Mouse (Mus musculus): ENCODE data around the gene Asic4.

Asic4 gene

DNA sequence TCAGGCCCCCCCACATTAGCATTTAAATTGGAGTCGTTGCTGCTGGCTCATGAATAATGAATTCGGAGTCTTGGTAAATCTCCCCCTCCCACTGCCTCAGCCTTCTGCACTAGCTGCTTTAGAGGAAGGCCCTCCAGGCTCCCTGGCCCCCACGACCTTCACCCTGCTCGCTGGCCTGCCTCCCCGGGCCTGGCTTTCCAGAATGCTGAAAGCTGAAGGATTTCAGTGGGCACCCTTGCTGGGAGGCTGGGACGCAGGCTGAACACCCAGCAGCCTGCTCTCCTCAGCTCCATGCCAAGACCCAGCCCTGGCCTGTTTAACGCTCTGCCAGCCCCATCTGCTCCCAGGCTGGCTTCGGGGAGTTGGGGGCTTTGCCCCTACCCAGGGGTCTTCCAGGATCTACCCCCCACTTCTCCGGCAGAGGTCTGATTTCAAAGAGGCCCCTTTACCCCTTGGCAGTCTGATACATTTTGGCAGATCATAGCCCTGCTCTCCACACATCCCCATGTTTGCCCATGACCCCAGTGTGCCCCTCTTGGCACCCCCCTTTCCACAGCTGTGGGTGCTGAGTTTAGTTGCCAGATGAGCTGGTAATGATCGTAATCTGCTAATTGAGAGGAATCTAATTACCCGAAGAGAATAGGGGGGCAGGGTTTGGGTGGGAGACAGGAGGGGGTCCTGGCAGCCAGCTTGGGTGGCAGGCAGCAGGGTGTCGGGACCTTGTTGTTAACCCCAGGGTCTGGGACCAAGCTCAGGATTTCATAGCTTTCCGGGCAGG is 6.8 kb upstream of the Asic4 start:
- no peak for DNase-seq

DNA sequence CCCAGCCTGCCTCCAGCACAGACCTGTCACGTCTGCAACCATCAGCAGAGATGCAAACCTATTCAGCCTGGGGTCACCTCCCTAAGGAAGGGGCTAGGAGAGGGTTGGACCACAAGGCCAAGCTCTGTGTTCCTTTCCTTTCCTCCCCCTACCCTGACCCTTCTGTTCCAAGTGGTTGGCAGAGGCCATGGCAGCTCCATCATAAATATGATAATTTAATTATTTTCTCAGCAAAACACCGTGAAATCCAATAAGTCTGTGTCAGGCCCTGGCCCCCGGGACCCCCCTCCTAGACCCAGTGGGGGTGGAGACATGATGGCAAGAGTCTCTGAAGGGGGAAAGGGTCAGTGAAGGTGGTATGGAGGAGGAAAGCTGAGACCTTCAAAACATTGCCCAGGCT is 6.0 kb upstream of the Asic4 start:
- DNase-seq: no peak

DNA sequence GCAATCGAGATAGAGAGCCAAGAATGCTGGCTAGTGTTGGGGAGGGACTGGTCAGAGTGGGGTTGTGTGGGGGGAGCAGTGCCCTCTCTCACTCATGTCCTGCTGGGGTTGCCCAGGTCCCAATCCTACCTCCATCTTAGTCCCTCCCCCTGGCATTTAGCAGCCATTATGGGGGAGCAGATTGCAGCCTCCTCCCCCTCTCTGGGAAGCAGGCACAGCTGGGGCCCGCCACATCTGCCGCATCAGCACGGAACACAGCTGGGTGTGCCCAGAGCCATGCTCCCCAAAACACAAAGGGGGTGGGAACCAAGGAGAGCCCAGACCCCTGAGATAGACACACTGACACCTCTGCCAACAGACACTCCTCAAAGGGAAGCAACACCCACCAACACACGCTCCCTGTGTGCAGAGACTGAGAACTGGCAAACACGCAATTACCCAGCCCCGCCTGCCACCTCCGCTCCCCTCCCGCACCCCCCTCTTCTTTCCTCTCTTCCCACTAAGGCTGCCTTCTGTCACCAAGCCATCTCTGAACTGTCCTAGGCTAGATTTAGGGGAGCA is 5.0 kb upstream of the Asic4 start:
- no peak for DNase-seq

DNA sequence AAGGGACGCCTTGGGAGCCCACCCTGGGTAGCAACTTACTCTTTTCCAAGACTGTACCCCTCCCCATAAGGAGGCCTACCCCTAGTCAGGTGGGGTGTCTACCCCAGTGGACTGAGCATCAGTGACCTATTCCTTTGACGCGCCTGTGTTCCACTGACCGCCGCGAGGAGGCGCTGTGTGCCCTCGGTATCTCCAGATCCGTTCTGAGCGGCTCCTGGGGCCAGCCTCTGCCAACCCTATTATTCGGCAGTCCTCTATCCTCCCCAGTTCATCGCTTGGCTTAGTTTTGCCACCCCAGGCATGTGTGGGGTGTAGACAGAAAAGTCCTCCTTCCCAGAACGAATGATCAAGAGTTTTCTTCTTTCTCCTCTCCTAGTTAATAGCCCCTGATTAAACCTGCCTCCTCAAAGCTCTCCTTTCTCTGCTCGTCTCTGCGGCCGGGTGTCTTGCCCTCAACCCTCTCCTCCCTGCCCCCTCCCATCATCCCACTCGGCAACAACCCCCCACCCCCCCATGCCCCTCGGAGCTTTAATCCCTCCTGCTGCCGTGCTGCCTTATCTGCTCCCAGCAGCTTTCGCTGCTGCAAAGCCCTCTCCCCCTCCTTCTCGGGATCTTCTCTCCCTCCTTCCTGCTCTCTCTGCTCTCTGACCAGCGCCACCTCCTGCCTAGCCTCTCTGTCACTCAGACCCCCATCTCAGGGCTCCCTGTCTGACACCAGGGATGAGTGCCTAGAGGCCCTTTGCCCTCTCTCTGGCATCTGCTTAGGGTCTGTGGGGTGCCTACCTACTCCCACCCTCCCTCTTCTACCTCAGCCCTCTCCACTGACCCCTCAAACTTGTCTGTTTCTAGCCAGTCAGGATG is 4.3 kb upstream of the Asic4 start:
- DNase-seq: peak; percentile 85

DNA sequence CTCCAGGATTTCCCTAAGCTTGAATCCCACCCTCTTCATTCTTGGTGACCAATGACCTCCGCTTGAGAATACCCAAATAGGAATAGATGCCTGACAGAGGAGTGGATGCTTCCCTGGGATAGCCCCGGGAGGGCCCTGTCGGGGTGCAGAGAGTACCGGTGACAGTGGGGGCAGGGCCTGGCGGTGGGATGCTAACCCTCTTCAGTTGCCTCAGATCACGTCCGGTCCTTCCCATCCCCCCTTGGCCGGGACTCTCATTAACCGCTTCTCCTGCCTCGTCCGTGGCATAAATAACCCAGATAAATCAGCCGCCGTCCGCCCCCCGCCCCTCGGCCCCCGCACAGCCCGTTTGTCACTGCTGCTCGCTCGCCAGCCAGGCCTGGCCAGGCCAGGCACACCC is 3.6 kb upstream of the Asic4 start:
- no peak for DNase-seq

DNA sequence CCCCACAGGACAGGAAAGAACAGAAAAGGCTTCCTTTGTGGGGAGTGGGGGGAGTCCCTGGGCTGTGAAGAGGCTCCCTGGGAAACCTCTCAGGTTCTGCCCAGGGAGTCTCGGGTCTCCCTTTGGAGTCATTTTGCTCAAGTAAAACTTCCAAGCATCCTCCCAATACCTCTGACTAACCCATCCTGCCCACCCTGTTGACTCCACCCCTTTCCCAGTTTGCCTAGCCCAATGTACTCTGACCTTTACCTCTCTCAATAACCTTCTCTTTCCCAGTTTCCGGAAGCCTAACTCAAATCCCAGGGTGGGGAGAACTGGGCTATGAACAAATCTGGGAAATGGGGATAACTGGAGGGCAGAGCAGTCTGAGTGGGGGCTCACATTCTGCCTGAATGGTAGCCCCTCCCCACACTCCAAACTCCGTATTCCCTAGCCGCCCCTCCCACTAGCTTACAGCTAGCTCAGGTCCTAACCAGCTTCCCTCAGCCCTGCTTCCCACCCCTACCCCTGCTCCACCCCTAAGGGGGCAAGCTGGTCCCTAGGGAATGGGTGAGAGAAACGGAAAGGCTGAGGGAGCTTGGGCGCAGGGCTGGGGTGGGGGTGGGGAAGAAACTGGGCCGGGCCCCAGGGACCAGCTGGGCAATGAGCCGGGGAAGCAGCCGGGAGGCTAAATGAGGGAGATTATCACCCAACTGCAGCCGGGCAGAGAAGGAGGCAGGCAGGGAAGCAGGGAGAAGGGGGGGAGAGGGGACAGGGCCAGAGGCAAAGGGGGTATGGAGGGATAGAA is 2.8 kb upstream of the Asic4 start:
- no peak for DNase-seq

DNA sequence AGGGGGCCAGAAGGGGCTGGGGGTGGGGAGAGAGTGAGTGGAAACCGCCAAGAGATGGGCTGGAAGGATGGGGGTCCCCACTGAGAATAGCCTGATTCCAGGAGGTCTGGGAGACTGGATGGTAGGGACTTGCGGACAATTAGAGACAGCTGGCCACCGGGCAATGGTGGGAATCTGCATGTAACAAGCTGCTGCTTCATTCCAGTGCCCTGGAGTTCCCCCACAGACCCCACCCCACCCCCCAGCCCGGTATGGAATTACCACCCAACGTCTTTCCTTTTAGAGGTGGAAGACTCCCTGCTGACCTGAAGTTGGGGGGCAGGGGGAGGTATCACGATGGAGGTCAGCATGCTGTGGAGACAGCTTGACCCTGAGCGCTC is 2.2 kb upstream of the Asic4 start:
- DNase-seq: no peak

DNA sequence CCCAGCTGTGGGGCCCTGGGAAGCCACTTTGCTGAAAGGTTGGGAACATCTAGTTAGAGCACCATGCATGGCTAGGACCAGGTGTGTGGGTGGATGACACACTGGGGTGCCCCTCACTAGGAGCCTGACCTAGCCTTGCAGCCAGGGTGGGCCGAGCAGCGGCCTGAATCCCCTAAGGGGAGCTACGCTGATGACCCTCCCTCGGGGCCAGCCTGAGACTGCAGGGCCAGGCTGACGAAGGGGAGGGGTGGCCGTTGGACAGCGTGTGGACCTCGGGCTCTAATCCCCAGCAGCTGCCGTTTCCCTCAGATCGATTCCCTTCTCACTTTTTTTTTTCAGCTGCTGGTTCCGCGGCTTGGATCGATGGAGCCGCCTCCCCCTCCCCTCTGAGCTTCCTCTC is 1.3 kb upstream of the Asic4 start:
- no peak for DNase-seq

DNA sequence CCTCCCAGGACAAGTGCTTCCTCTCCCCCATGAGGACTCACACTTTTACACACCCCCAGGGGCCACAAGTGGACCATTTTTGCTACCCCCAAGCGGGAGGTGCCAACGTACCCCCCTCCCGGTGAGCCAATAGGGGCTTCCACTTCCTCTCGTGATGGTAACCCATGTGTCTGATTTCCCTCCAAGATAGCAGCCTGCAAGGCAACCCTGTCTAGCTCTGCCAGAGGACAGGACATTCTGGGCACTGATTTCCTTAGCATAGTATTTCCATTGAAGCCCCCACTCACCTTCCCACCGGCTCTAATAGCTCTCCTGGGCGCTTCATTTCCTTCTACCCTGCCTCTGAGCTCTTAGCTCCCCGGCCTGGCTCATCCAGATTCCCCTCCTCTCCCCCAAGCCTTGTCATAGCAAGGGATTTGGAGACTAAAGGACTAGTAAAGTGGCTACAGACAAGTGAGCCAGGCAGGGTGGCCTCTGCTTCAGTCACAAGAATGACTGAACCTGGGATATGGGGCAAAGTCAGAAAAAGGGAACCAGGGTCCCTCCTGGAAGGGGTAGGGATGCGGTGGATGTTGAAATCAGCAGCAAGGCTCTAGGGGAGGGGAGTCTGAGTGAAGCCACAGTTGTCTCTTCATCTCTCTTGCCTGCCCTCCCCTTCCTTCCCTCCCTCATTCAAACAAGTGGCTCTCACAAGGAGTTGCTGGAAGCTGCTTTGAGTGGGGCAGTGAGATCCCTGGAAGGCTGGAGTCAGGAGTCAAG is 680 bp upstream of the Asic4 start:
- DNase-seq: peak in 1 of 2 experiments; percentile 14

DNA sequence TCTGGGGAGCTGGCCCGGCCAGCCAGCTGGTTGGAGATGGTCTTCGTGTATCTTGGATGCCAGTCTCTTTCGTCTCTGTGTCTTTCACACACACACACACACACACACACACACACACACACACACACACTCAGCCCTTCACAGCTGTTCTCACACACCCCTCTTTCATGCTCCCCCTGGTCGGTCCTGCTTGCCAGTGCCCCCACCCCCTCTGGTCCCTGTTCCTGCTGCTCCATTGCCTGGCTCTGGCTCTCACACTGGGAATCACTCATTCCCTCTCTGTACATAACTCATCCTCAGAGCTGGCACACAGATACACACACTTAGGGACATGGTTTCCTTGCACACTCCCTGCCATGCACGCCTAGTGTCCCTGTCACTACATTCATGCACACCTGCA is 1.7 kb downstream of the Asic4 start:
- DNase-seq: no peak

DNA sequence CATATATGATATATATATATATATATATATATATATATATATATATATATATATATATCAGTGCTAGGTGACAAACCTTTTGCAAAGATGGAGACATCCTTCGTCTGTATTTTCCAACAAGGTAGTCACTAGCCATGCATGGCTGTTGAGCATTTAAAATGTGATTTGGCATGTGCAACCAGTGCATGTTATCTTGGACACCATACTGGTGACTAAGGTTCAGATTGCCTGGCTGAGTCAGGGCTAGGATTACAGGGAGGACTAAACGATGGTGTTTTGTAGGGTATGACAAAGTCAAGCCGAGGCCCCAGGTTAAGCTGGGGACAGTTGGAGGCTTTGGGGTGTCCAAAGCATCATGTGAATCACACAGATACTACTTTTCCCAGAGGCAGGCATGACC is 5.2 kb downstream of the Asic4 start:
- no peak for DNase-seq

DNA sequence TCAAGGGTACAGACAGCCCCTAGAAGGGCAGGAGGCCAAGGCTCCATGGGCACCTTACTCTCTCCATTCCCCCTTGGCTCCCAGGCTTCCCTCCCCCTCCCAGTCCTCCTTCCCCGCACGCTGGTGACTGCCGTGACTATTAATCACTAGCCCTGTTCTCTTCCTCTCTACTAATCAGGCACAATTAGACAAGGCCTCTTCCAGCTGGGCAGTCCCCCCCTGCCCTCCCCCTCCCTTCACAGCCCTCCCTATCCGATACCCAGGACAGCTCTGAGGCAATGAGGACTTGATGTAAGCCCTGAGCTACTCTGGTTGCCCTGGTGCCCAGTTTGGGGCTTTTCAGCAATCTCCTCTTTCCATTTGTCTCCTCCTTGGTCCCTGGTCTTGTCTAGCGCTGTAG is 5.7 kb downstream of the Asic4 start:
- DNase-seq: no peak

DNA sequence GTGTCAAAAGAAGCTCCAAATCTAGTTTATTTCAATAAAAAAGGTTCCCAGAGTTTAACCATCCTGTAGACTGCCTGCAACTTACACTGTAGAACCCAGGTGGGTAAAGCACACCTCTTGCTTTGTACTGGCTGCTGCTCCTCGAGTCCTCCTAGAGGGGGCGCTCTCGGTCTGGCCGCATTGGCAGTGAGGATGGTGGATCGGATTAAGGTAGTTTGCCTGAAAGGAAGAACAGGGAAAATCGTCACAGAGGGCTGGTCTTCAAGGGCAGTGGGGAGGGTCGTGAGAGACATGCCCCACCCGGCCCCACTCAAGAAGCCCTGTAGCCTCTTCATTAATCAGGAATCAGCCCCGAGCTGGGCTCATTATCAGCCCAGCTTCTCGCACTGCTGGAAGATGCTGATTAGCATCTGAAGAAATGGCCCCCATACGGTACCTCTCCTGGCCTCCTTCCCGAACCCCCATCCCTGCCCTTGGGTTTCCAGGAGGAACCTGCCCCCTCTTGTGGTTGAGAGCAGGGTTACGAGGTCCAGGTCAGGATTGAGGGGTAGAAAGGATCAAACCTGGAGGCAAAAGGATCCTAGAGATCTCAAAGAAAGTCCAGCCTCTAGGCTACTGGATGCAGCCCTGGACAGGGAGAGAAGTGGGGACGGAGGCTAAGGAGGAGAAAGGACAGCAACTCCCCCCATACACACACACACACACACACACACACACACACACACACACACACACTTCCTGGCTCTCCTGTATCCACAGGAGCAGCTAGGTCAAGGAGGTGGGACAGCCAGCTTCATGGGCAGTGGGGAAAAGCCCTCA is 6.7 kb downstream of the Asic4 start:
- DNase-seq: peak; percentile 48 to 50

DNA sequence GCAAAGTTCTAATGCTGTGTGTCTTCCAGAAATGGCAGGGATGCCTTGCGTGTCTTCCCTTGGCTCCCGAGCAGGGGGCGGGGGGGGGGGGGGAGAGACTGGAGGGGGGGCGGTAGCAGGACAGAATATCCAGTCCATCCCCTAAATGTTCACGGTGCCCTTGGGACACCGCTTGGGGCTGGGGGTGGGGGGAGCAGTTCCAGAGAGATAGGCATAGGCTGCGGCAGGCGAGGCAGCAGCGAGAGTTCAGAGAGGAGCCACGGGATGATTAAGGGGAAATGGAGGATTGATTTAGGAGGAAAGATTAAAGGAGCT is 7.4 kb downstream of the Asic4 start:
- DNase-seq: no peak

DNA sequence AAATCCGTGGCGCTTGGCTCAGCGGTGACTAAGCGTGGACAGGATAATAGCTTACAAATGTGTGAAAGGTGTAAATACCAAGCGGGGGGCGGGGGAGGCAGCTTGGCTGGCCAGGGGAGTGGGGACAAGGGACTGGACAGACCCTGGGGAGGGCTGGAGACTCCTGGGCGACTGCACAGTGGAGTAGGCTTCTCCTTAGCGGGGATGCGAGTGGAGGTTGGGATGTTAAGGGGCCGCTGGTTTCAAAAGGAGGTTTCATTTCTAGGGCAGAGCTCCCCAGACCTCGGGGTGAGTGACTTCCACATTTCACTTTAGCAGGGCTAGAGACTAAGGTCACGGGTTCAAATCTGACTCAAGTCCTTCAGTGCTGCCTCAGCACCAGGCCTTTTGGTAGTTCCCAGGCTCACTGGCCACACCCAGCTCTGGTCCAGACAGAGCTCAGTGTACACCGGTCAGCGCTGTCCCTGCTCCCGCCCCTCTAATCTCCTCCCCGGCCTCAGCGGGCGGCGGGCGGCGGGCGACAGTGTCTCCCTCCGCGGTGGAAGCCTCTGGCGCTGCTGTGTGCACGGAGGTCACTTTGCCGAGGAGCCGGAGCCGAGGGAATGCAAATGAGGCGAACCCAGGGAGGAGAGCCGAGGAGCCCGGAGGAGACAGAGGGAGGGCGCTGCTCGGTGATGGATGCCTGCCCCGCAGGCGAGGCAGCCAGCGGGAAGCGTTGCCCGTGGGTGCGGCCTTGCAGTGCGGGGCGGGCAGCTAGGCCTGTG is 8.0 kb downstream of the Asic4 start:
- DNase-seq: peak in 1 of 2 experiments; percentile 13

DNA sequence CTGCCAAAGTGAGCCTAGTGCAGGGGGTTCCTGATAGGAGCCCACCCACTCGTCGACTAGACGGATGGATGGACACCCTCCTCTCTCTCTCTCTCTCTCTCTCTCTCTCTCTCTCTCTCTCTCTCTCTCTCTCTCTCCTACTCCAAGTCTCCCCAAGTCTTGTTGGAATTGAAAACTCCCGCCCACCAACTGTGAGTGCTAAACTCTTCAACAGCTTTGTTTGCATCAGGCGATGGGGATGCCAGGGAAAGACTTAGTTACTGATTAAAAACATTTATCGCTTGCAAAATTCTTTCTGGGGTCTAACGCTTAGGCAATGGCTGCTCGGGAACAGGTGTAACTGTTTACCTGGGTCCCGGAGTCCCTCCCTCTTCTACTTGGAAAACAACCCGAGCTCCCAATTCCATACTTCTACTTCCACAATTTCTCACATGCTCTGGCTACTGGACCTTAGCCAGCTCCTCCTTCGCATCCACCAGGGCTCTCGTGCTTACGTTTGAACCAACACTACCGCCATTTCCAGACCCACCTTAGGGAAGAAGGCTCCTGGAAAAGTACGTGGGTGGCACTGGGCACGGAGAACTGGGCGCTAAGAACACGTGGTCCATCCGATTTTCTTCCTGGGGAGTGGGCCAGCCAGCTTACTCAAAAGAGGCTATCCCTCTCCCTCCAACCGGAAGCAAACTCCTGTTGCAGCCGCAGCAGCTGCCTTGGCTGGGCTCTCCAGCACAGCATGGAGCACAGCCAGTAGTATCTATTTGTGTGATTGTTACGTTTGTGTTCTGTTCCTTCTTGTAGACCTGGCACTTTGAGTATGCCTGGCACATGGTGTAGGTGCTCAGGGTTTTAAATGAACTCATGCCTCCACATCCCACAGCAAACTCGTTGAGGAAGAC is 8.8 kb downstream of the Asic4 start:
- no peak for DNase-seq

DNA sequence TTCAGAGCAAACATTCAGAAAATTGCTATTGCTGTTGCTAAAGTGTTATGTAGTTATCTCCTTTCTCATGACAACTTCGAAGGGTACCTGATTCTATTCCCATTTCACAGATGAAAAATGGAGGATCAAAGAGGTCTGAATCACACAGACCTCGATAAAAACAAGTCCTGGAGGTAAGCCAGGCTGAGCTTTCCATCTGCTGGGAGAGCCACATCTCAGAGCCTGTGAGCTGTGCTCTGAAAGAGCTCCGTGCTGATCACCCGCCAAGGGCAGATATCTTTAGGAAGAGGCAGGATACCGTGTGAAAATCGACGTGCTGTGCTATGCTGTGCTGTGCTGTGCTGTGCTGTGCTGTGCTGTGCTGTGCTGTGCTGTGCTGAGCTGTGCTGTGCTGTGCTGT is 10.1 kb downstream of the Asic4 start:
- no peak for DNase-seq

DNA sequence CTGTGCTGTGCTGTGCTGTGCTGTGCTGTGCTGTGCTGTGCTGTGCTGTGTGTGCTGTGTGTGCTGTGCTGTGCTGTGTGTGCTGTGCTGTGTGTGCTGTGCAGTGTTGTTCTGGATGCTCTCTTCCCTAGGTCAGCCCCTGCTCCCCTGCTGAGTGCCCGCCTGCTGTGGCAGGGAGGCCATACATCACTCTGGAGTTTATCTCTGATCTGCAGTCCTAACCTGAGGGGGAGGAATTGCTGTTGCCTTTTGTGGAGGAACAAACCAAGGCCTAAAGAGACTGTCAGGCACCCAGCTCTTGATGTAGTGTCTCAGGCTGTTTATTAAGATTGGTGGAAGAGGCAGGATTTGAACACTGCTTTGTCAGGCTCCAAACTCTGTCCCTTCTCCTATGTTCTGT is 12.4 kb downstream of the Asic4 start:
- no peak for DNase-seq

DNA sequence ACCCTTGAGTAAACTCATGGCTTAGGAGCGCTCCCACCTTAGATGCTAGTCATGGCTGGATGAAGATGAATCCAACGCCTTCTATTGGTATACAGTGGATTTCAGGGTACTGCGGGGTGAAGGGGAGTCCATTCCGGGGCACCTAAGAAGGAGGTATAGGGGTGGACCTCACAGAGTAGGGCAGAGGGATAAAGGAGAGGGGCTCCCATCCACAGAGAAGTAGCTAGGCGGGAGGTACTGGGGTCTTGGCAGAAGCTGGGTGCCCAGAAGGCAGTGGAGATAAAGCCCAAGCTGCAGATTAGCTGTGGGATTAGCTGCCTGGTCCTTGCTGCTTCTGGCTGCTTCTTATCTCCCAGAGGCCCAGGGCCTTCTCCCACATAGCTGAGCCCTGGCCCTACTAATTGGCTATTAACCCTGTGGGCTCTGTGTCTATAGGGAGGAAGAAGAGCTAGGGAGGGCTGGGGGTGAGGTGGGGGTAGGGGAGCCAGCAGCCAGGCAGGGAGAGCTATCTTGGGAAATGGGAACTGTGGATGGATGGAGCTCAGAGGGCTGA is 13.5 kb downstream of the Asic4 start:
- no peak for DNase-seq
